Mouse (Mus musculus) forebrain, embryonic 12.5 days (tissue): ENCODE data around the gene H2-Q7. TPM values are rescaled to one million over a fixed set of nuclear protein-coding genes. Genes with fewer than 3 reads are reported as not detected.
"Not testable (repeated sequence)": the region's sequence is repeated elsewhere in the genome, so short reads cannot be mapped to it uniquely, and the experiment has no call there.

Experiments used
- ATAC-seq: fragments of 200-750 bp; cut with Nextera tagmentation; 2 replicates; pipeline ENCODE4 v1.8.0; 2017; ENCODE audit warnings: moderate TSS enrichment; ENCODE audit not compliant: low FRiP score
- H3K27ac ChIP-seq: fragments of 300-500 bp; sonication (generic); 2 replicates; pipeline ENCODE4 v1.5.1; 2016; ENCODE audit warnings: mild to moderate bottlenecking
- H3K27me3 ChIP-seq: fragments of 300-500 bp; sonication (generic); 2 replicates; pipeline ENCODE4 v1.6.1; 2016; ENCODE audit warnings: mild to moderate bottlenecking
- H3K36me3 ChIP-seq: fragments of 300-500 bp; sonication (generic); replicated peaks from 2 replicates; pipeline ENCODE4 v1.6.1; 2016; ENCODE audit warnings: mild to moderate bottlenecking
- H3K4me1 ChIP-seq: fragments of 300-500 bp; sonication (generic); 2 replicates; pipeline ENCODE4 v1.6.1; 2016
- H3K4me2 ChIP-seq: fragments of 300-500 bp; sonication (generic); 2 replicates; pipeline ENCODE4 v1.6.1; 2016; ENCODE audit warnings: mild to moderate bottlenecking, moderate library complexity
- H3K4me3 ChIP-seq: fragments of 300-500 bp; sonication (generic); replicated peaks from 2 replicates; pipeline ENCODE4 v1.5.1; 2016; ENCODE audit warnings: mild to moderate bottlenecking
- H3K9ac ChIP-seq: fragments of 300-500 bp; sonication (generic); 2 replicates; pipeline ENCODE4 v1.6.1; 2016; ENCODE audit warnings: mild to moderate bottlenecking
- H3K9me3 ChIP-seq: fragments of 300-500 bp; sonication (generic); 2 replicates; pipeline ENCODE4 v1.6.1; 2016
- WGBS: fragments of 180-500 bp; shearing (Covaris S2); methylation state at CpG from one replicate; pipeline ENCODE4 v1.1.7; 2016; 5-methylcytosine and 5-hydroxymethylcytosine counted together
- polyA plus RNA-seq: library from polyadenylated mRNA; unstranded; fragments of >200 nt; fragmentation: Nextera tagmentation; extraction: Ambion mirVana; gene quantifications from 2 replicates; pipeline ENCODE4 v1.2.1, GENCODE M21; 2016

The H2-Q7 gene
- polyA plus RNA-seq, 1 experiment from 2014 or later, result 5.1 TPM

GRCm38 (mm10) chr17:35439925-35440645, 1.1 kb downstream of the H2-Q7 start:
- H3K36me3 ChIP-seq, H3K4me1 ChIP-seq, H3K9me3 ChIP-seq, H3K27ac ChIP-seq, H3K9ac ChIP-seq, H3K4me3 ChIP-seq, ATAC-seq: not testable (repeated sequence)
- WGBS, result 43% methylated on average over 27 of the region's 27 CpGs
- H3K27me3 ChIP-seq, result peaks cover 19% of the 10 kb centered on the region
- H3K4me2 ChIP-seq, result peak overlapping the region; percentile 81

GRCm38 (mm10) chr17:35442376-35442775, 3.4 kb downstream of the H2-Q7 start:
- not testable (repeated sequence) for H3K27ac ChIP-seq, H3K4me1 ChIP-seq, H3K4me3 ChIP-seq, H3K4me2 ChIP-seq, H3K36me3 ChIP-seq, ATAC-seq, H3K9ac ChIP-seq, H3K9me3 ChIP-seq
- H3K27me3 ChIP-seq, result peaks cover 19% of the 10 kb centered on the region
- 89% methylated on average over 2 of the region's 2 CpGs for WGBS

DNA sequence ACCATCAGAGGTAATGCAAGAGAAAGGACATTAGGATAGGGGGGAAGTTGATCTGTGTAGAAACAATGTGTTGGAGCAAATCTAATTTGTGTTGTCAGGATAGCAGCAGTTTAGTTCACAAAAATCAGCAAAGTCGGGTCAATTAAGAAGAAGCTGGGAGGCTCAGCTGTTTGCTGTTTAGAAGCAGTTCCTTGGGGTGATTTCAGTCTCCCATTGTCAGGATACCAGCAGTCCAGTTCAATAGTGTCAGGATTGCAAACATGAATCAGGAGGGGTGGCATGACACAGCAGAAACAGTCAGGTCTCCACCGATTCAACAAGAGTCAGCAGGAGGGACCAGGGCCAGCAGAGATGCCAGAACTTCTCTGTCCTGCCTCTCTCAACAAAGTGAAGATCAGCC, 5.6 kb downstream of the H2-Q7 start:
- not testable (repeated sequence) for H3K27me3 ChIP-seq

DNA sequence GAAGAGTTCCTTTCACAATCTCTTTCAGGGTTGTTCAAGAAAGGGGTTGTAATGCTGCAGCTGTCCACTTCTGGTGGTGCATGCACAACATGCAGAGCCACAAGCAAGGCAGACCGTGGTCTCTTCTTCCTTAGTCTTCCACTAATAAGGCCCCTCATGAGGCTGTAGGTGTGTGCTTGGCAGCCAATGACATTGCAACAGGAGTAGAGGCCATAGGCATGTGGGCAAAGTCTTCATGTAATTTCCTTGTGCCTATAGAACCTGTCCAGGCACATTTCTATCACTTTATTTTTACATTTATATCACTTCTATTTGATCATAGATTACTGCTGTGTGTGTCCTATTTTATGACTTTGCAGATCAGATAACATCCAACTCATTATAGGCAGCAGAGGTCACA, 19.3 kb downstream of the H2-Q7 start:
- H3K4me1 ChIP-seq, H3K4me2 ChIP-seq, H3K4me3 ChIP-seq, H3K9me3 ChIP-seq, H3K27ac ChIP-seq, H3K36me3 ChIP-seq, H3K27me3 ChIP-seq, H3K9ac ChIP-seq, ATAC-seq: not testable (repeated sequence)
- WGBS, result no CpG with 5 or more reads among the region's 1 CpGs

More for the DNA sequence above, 5.6 kb downstream of the H2-Q7 start:
- 88% methylated on average over 2 of the region's 2 CpGs for WGBS
- not testable (repeated sequence) for H3K9me3 ChIP-seq, H3K9ac ChIP-seq, H3K4me1 ChIP-seq, ATAC-seq, H3K36me3 ChIP-seq, H3K27ac ChIP-seq, H3K4me3 ChIP-seq, H3K4me2 ChIP-seq

GRCm38 (mm10) chr17:35460513-35461341, 21.8 kb downstream of the H2-Q7 start:
- not testable (repeated sequence) for H3K4me2 ChIP-seq, H3K9me3 ChIP-seq, H3K4me3 ChIP-seq, H3K36me3 ChIP-seq, H3K27me3 ChIP-seq, H3K9ac ChIP-seq, H3K4me1 ChIP-seq, ATAC-seq, H3K27ac ChIP-seq
- WGBS, result 70% methylated on average over 3 of the region's 9 CpGs

GRCm38 (mm10) chr17:35465651-35466050, 26.7 kb downstream of the H2-Q7 start:
- 12% methylated on average over 8 of the region's 8 CpGs for WGBS
- peaks cover 25% of the 10 kb centered on the region for H3K27me3 ChIP-seq
- not testable (repeated sequence) for H3K27ac ChIP-seq, H3K4me1 ChIP-seq, ATAC-seq, H3K9ac ChIP-seq, H3K4me2 ChIP-seq, H3K9me3 ChIP-seq, H3K4me3 ChIP-seq, H3K36me3 ChIP-seq

DNA sequence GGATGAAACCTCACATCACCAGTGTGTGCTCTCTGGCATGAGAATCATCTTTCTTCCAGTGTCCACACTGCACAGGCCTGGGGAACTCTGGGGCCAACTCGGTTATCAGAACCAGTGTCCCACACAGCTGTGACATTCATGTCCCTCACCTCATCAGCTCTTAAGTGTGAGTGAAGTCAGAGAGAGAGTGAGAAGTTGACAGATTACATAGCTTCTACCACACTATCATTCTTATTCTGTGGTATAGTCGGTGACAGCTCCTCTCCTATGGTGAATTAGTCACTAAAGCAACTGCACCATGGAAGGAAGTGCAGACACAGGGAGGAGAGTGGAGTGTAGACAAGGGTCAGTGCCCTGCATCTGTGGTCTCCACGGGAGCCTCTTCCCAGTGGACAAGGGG, 30.0 kb downstream of the H2-Q7 start:
- not testable (repeated sequence) for H3K9me3 ChIP-seq, H3K9ac ChIP-seq, H3K36me3 ChIP-seq, H3K4me3 ChIP-seq, H3K4me2 ChIP-seq, H3K4me1 ChIP-seq, H3K27ac ChIP-seq, ATAC-seq
- WGBS, result 70% methylated on average over 3 of the region's 3 CpGs
- H3K27me3 ChIP-seq, result peaks cover 44% of the 10 kb centered on the region

GRCm38 (mm10) chr17:35469842-35470751, 31.1 kb downstream of the H2-Q7 start, which contains the start of gene H2-Q10:
Gene H2-Q10, plus strand, starts transcription at chr17:35470089.
- peak within 1 kb of the TSS; percentile 40; the same call in 1 of the 2 replicates for H3K9ac ChIP-seq
- H3K4me1 ChIP-seq, result peaks cover 9% of the 10 kb centered on the region
- ATAC-seq, result no peak
- peak within 1 kb of the TSS; percentile 42 for H3K4me3 ChIP-seq
- 1% methylated on average over 78 of the region's 80 CpGs for WGBS
- H3K27me3 ChIP-seq, result peaks cover 49% of the 10 kb centered on the region
- no peaks in the 10 kb centered on the region for H3K36me3 ChIP-seq
- no peak within 1 kb of the TSS for H3K27ac ChIP-seq
- H3K9me3 ChIP-seq, result no peaks in the 10 kb centered on the region
- H3K4me2 ChIP-seq, result peak within 1 kb of the TSS; percentile 73

DNA sequence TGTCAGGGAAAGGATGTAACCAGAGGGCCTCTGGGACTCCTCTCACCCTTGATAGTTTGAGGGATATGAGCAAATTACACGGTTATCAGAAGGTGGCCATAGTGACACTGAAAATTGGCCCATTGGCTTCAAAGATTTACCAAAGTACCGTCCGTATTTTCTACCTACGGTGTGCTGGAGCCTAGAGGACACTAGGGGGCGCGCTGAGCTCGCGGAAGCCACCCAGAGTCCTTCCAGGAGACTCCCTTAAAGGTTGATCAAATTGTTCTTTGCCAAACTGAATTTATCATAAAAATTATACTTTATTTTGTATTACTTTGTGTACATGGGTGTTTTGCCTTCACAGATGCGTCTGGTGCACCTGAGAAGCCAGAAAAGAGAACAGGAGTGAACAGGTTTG, 45.1 kb downstream of the H2-Q7 start:
- 2% methylated on average over 9 of the region's 9 CpGs for WGBS
- H3K4me1 ChIP-seq, result no peaks in the 10 kb centered on the region
- H3K27ac ChIP-seq, result no peak overlapping the region
- no peak overlapping the region for H3K9ac ChIP-seq
- H3K4me3 ChIP-seq, result no peak overlapping the region
- no peaks in the 10 kb centered on the region for H3K36me3 ChIP-seq
- H3K4me2 ChIP-seq, result no peak overlapping the region
- no peaks in the 10 kb centered on the region for H3K9me3 ChIP-seq
- H3K27me3 ChIP-seq, result no peaks in the 10 kb centered on the region
- no peak for ATAC-seq

DNA sequence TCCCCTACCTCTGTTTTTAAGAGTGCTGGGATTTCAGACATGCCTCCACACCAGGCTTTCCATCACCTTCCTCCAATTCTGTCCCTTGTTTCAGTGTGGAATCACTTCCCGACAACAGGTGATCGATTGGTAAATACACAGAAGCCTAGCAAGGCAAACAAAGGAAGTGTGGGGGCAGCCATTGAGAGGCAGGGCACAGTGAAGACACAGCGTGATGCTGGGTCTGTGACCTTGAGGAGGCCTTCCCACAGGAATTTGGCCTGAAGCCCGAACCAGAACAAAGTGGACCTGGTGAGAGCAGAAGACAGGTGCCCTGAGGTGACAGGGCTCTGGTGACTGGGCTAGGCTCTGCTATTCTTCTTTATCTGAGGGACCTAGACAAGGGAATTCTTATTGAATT, 46.7 kb downstream of the H2-Q7 start:
- H3K4me2 ChIP-seq, result no peak overlapping the region
- no peaks in the 10 kb centered on the region for H3K36me3 ChIP-seq
- H3K27me3 ChIP-seq, result peaks cover 5% of the 10 kb centered on the region; the same call in 1 of the 2 replicates
- no peaks in the 10 kb centered on the region for H3K9me3 ChIP-seq
- no peak overlapping the region for H3K9ac ChIP-seq
- ATAC-seq, result no peak
- H3K4me3 ChIP-seq, result no peak overlapping the region
- WGBS, result 38% methylated on average over 4 of the region's 4 CpGs
- no peaks in the 10 kb centered on the region for H3K4me1 ChIP-seq
- H3K27ac ChIP-seq, result no peak overlapping the region

GRCm38 (mm10) chr17:35486726-35487125, 47.8 kb downstream of the H2-Q7 start:
- no peak overlapping the region for H3K4me2 ChIP-seq
- H3K36me3 ChIP-seq, result no peaks in the 10 kb centered on the region
- no peaks in the 10 kb centered on the region for H3K4me1 ChIP-seq
- peaks cover 6% of the 10 kb centered on the region; the same call in 1 of the 2 replicates for H3K27me3 ChIP-seq
- no peak for ATAC-seq
- no peak overlapping the region for H3K4me3 ChIP-seq
- H3K27ac ChIP-seq, result no peak overlapping the region
- WGBS, result 69% methylated on average over 10 of the region's 10 CpGs
- no peaks in the 10 kb centered on the region for H3K9me3 ChIP-seq
- no peak overlapping the region for H3K9ac ChIP-seq

GRCm38 (mm10) chr17:35488041-35488440, 49.1 kb downstream of the H2-Q7 start:
- H3K4me2 ChIP-seq, result no peak overlapping the region
- no peak overlapping the region for H3K27ac ChIP-seq
- no peaks in the 10 kb centered on the region for H3K36me3 ChIP-seq
- H3K9ac ChIP-seq, result no peak overlapping the region
- no peak overlapping the region for H3K4me3 ChIP-seq
- 95% methylated on average over 2 of the region's 2 CpGs for WGBS
- no peaks in the 10 kb centered on the region for H3K4me1 ChIP-seq
- peaks cover 6% of the 10 kb centered on the region; the same call in 1 of the 2 replicates for H3K27me3 ChIP-seq
- no peaks in the 10 kb centered on the region for H3K9me3 ChIP-seq
- ATAC-seq, result no peak
